Mouse (Mus musculus): ENCODE measurements around the gene Snrnp35. TPM values are rescaled to one million over a fixed set of nuclear protein-coding genes. Genes with fewer than 3 reads are reported as not detected.
"Not testable (repeated sequence)": the region's sequence is repeated elsewhere in the genome, so short reads cannot be mapped to it uniquely, and the experiment has no call there.

Snrnp35 gene
- polyA plus RNA-seq, 1 experiment from 2014 or later: 26.8 TPM

DNA sequence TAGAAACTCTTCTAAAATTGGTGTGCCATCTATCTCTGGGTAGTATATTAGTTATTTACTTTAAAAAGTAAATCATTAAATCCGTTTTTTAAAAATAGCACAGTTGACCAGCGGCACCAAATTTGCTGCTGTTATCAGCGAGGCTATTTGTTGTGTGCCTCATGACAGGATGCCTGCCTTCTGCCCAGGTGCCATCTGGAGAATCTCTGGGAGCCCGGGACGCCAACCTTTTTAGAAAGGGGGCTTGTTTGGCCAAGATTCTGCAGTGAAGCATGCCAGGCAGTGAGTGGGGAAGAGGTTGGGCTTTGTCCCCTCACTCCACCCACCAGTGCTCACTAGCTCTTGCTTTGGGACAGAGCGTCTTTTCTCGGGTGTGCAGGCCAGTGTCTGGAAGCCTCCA lies 32.9 kb upstream of the Snrnp35 start:
- WGBS: 81% methylated on average over 7 of the region's 7 CpGs

DNA sequence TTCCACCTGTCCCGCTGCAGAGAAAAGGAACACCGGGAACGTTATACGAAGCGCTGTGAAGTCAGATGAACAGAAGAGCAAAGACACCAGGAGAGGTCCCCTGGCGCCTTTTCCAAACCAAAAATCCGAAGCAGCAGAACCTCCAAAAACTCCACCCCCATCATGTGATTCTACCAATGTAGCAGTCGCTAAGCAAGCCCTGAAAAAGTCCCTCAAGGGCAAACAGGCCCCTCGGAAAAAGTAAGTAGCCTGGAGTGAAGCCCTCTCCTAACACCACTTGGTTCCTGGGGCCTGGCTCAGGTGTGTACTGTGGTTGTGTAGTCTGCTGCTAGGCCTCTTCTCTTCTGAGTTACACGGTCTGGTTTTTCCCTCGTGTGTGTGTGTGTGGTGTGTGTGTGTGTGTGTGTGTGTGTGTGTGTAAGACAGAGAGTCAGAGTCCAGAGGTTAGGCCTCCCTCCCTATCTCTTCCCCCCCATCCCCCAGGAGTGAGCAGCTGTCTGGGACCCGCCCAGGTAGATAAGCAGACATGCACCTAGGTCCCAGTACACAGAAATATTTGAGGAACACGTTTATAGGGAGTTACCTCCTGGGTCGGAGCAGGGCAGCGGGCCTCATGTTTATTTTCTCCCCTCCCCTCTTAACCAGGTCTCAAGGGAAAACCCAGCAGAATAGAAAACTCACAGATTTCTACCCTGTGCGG lies 32.1 kb upstream of the Snrnp35 start:
- WGBS: 77% methylated on average over 16 of the region's 16 CpGs
- H3K4me1 ChIP-seq: peaks cover 48% of the 10 kb centered on the region

More for the DNA sequence above, 32.9 kb upstream of the Snrnp35 start:
- peaks cover 48% of the 10 kb centered on the region for H3K4me1 ChIP-seq
- H3K4me3 ChIP-seq: no peak overlapping the region
- DNase-seq (ENCODE audit: low spot score): no peak
- no peaks in the 10 kb centered on the region for H3K27me3 ChIP-seq (ENCODE audit: insufficient read depth, poor library complexity, severe bottlenecking)
- no peaks in the 10 kb centered on the region for H3K9me3 ChIP-seq
- H3K27ac ChIP-seq: no peak overlapping the region; the same call in 1 of the 2 replicates
- H3K36me3 ChIP-seq: peaks cover 84% of the 10 kb centered on the region

DNA sequence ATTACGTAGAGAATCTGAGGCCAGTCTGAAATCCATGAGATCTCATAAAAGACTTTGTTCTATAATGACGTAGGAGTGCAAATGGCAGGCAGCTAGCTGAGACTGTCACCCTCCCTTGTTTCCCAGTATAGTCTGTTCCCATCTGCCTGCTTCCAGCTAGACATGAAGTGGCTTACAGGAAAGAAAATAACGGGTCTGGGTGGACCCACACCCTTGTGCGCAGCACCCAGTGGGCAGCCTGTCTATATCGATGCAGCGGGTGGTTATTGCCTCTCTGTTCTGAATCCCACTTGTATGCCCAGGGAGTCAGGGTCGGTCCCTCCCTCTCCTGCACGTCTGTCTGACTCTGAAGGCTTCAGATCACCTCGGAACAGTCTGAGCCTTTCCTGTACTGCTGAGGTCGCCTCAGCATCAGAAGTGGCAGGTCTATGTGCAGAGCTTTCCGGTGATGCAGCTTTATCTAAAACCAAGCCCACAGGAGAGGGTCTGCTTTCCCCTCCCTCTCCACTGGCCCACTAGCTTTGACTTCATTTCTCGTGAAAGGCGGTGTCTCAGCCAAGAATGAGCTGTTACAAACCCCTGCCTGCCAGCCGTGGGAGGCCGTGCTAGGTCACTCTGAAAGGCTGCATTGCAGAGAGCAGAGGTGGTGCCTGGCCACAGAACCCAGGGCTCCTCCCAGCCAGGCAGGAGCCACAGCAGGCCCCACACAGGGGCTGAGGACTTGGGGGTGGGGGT lies 30.3 kb upstream of the Snrnp35 start:
- H3K4me1 ChIP-seq: peaks cover 34% of the 10 kb centered on the region
- H3K27me3 ChIP-seq (ENCODE audit: insufficient read depth, poor library complexity, severe bottlenecking): no peaks in the 10 kb centered on the region
- peaks cover 99% of the 10 kb centered on the region for H3K36me3 ChIP-seq
- H3K9me3 ChIP-seq: no peaks in the 10 kb centered on the region
- DNase-seq (ENCODE audit: low spot score): no peak
- WGBS: 73% methylated on average over 15 of the region's 15 CpGs
- peak overlapping the region; percentile 31; the same call in 1 of the 2 replicates for H3K27ac ChIP-seq
- H3K4me3 ChIP-seq: no peak overlapping the region

More for the DNA sequence above, 32.1 kb upstream of the Snrnp35 start:
- no peak overlapping the region; the same call in 1 of the 2 replicates for H3K27ac ChIP-seq
- no peak for DNase-seq (ENCODE audit: low spot score)
- peaks cover 90% of the 10 kb centered on the region for H3K36me3 ChIP-seq
- no peak overlapping the region for H3K4me3 ChIP-seq
- no peaks in the 10 kb centered on the region for H3K9me3 ChIP-seq
- H3K27me3 ChIP-seq (ENCODE audit: insufficient read depth, poor library complexity, severe bottlenecking): no peaks in the 10 kb centered on the region

DNA sequence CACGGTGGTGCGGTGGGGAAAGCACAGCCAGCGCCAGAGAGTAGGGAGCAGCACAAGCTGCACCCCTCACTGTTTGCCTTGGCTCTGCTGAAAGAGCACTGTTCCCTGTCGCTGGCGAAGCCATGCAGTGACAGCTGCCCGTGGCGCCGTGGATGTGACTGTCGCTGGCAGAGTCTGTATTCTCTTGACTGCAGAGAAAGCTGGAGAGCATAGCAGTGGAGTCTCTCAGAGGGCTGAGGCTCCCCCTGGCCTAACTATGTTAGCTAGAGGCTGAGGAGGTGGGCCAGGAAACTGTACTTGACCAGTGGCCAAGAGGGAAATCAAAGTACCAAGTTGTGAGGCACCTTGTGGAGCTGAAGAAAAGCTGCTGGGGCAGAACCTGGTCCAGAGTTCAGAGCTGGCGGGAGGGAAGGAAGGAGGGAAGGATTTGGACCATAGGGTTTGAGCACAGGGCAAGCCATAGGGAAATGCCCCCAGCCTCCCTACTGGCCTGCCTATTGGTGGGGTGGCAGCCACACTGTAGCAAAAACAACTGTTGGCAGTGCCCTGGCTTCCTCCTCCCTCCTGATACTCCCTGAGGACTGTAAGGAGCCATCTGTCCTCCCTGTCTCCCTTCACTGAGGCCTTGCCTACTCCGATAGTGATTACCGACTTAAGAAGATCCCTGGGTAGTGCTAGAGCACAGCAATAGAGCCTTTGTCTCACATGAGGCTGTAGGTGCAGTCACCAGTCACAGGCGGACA lies 29.4 kb upstream of the Snrnp35 start:
- Histone ChIP-seq H3K4me3 (no peak overlapping the region), H3K9me3 (no peaks in the 10 kb centered on the region), H3K36me3 (peaks cover 99% of the 10 kb centered on the region), H3K4me1 (peaks cover 28% of the 10 kb centered on the region), H3K27ac (peak overlapping the region; percentile 31; the same call in 1 of the 2 replicates), H3K27me3 (ENCODE audit: insufficient read depth, poor library complexity, severe bottlenecking) (no peaks in the 10 kb centered on the region)
- WGBS: 82% methylated on average over 13 of the region's 13 CpGs
- DNase-seq (ENCODE audit: low spot score): no peak

DNA sequence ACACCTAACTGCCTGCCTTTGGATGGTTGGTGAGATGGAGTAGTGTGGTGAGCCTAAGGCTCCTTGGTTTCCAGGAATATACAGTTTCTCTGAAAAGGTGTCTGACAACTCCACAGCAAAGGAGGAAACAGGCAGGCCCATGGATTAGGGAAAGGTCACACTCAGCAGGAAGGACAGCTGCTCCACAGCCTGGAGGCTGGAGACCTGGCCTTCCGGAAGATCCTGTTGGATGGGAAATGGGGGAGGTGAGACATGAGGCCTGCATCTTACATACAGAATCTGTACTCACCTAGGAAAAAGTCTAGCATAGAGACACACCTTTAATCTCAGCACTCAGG lies 28.9 kb upstream of the Snrnp35 start:
- WGBS: 88% methylated on average over 1 of the region's 1 CpGs

DNA sequence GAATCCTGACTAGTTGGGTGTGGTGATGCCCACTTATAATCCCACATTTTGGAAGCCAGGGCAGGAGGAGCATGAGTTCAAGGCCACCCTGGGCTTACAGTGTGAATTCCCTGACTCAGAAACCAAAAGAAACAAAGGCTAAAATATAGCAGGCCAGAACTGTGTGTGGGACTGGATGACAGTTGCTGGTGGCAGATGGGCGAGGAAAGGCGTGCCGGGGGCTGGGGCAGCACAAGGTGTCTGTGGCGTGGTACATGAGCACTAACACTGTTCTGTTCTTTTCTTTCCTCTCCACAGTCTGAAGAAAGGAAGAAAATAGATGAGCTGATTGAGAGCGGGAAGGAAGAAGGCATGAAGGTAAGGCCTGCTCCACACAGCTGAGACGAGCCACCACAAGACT lies 26.2 kb upstream of the Snrnp35 start:
- H3K27ac ChIP-seq: no peak overlapping the region
- H3K4me1 ChIP-seq: peaks cover 13% of the 10 kb centered on the region; the same call in 1 of the 2 replicates
- H3K9me3 ChIP-seq: no peaks in the 10 kb centered on the region
- H3K36me3 ChIP-seq: peaks cover 98% of the 10 kb centered on the region
- WGBS: 93% methylated on average over 6 of the region's 6 CpGs
- H3K4me3 ChIP-seq: no peak overlapping the region
- DNase-seq (ENCODE audit: low spot score): no peak
- H3K27me3 ChIP-seq (ENCODE audit: insufficient read depth, poor library complexity, severe bottlenecking): no peaks in the 10 kb centered on the region

More for the DNA sequence above, 28.9 kb upstream of the Snrnp35 start:
- Histone ChIP-seq H3K36me3 (peaks cover 99% of the 10 kb centered on the region), H3K4me3 (no peak overlapping the region), H3K9me3 (no peaks in the 10 kb centered on the region), H3K27me3 (ENCODE audit: insufficient read depth, poor library complexity, severe bottlenecking) (no peaks in the 10 kb centered on the region), H3K27ac (no peak overlapping the region), H3K4me1 (peaks cover 24% of the 10 kb centered on the region)
- DNase-seq (ENCODE audit: low spot score): no peak

DNA sequence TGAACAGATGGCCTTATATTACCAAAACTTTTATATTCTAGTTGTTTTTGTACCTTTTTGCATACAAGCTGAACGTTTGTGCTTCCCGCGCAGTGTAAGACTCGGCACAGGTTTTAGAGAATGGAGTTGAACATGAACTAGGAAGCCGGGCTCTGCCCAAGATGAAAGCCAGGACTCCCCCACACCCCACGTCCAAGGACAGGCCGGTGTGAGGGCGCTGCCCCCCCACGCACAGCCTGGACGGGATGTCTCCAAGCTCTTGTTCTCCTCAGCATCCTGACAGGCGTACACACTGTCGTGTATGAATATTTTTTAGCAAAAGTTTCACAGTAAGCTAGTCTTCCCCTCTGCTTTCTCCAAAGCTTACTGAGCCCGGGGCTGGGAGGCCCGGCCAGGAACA lies 22.0 kb upstream of the Snrnp35 start:
- H3K4me3 ChIP-seq; H3K9me3 ChIP-seq; H3K27ac ChIP-seq; H3K4me1 ChIP-seq; H3K27me3 ChIP-seq (ENCODE audit: insufficient read depth, poor library complexity, severe bottlenecking); DNase-seq (ENCODE audit: low spot score): not testable (repeated sequence)
- 91% methylated on average over 14 of the region's 14 CpGs for WGBS
- peaks cover 77% of the 10 kb centered on the region for H3K36me3 ChIP-seq

DNA sequence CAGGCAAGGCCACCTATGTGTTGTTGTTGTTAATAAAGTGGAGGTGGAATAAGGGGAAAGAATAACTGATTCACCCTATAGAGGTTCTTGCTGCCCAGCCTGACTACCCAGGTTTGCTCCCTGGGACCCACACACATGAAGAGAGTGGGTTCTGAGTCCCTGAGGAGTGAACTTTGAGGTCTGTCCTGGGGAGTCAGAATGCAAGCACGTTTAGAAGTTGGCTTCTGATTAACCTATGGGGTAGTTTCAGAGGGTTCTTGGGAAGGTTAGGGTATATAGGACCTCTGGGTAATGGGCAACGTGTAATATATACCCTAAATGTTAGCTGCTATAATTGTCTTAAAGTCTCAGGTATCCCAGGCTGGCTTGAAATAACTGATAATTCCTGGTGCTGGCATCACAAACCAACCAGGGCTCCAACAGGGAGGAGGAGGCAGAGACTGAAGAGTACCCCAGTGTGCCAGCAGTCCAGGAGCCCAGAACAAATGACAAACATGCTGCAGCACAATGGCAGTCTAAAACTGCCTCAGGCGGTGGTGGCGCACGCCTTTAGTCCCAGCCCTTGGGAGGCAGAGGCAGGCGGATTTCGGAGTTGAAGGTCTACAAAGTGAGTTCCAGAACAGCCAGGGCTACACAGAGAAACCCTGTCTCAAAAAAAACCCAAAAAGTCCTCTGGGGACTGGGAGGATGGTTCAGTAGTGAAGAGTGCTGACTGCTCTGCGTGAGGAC lies 20.5 kb upstream of the Snrnp35 start:
- H3K4me3 ChIP-seq: no peak overlapping the region
- no peaks in the 10 kb centered on the region for H3K4me1 ChIP-seq
- WGBS: 83% methylated on average over 8 of the region's 8 CpGs
- peaks cover 70% of the 10 kb centered on the region for H3K36me3 ChIP-seq
- H3K27me3 ChIP-seq (ENCODE audit: insufficient read depth, poor library complexity, severe bottlenecking): no peaks in the 10 kb centered on the region
- H3K9me3 ChIP-seq: no peaks in the 10 kb centered on the region
- H3K27ac ChIP-seq: no peak overlapping the region
- DNase-seq (ENCODE audit: low spot score): no peak

DNA sequence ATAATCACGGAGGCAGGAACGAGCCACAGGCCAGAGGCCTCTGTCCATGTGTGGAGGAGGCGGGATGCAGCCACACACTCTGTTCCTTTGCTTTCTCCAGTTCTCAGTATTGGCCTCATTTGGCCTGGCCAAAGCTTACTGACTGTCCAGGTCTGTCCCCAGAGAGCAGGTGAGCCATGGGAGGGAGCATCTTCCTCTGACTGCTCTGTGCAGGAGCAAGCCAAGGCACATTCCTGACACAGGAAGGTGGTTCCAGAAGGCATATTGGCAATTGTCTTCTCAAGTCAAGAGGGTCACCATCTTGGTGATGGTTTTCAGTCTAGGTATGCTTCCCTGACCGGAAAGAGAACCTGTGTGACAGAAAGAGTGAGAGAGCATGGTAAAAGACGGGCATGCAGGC lies 19.5 kb upstream of the Snrnp35 start:
- Histone ChIP-seq H3K36me3 (peaks cover 68% of the 10 kb centered on the region), H3K27me3 (ENCODE audit: insufficient read depth, poor library complexity, severe bottlenecking) (no peaks in the 10 kb centered on the region), H3K9me3 (no peaks in the 10 kb centered on the region), H3K4me3 (no peak overlapping the region), H3K27ac (no peak overlapping the region), H3K4me1 (no peaks in the 10 kb centered on the region)
- no peak for DNase-seq (ENCODE audit: low spot score)
- WGBS: 87% methylated on average over 5 of the region's 5 CpGs

DNA sequence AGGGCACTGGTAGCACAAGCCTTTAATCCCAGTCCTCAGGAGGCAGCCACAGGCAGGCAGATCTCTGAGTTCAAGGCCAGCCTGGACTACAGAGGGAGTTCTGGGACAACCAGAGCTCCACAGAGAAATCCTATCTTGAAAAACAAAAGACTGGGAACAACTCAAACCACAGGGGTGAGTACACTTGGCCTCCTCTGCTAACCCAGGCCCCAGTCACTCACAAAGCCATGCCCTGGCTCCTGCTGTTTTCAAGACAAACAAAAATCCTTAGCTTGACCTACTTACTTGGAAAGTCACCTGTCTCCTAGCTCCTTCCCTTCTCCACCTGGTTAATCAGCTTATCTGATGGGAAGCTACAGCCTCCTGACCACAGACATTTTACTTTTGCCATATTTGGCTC lies 18.0 kb upstream of the Snrnp35 start:
- Histone ChIP-seq H3K4me3 (no peak overlapping the region), H3K4me1 (no peaks in the 10 kb centered on the region), H3K27ac (no peak overlapping the region), H3K36me3 (peaks cover 66% of the 10 kb centered on the region), H3K9me3 (no peaks in the 10 kb centered on the region), H3K27me3 (ENCODE audit: insufficient read depth, poor library complexity, severe bottlenecking) (no peaks in the 10 kb centered on the region)
- DNase-seq (ENCODE audit: low spot score): no peak

DNA sequence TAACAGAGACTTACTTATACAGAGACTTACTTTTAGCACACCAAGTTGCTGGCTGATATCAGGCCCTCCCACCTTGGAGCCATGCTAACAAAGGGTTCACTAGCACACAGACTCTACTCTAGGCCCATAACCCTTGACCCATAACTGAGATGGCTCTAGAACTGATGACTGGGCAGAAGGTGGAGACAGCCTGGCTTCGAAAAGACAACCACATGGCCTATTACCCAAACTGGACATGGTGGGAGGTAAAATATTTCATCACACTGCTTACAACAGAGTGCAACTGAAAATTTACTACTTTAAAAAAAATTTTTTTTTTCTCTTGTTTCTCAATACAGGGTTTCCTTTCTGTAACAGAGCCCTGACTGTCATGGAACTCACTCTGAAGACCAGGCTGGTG lies 15.2 kb upstream of the Snrnp35 start:
- no peak for DNase-seq (ENCODE audit: low spot score)
- Histone ChIP-seq H3K36me3 (peaks cover 42% of the 10 kb centered on the region), H3K4me3 (no peak overlapping the region), H3K4me1 (no peaks in the 10 kb centered on the region), H3K27me3 (ENCODE audit: insufficient read depth, poor library complexity, severe bottlenecking) (no peaks in the 10 kb centered on the region), H3K9me3 (no peaks in the 10 kb centered on the region), H3K27ac (no peak overlapping the region)
- 81% methylated on average over 1 of the region's 1 CpGs for WGBS

DNA sequence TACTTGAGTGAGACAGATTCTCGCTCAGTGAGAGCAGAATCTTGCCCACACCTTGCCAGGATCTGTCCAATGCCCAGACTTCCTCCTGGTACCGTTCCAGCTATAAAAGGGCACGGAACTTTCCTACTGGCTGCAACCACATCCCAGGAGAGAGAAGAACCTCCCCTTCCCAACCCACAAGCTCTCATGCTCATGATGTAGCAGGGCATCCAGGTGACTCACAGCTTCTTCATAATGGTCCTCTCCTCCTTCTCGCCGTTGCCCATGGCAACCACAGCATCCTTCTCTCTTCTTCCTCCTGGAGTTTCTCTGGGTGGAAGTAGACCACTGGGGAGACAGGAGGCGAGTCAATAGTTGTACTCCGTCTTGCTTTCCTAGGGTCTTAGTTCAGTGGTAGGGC lies 14.6 kb upstream of the Snrnp35 start:
- no peak overlapping the region for H3K4me3 ChIP-seq
- H3K27ac ChIP-seq: no peak overlapping the region
- H3K4me1 ChIP-seq: no peaks in the 10 kb centered on the region
- peaks cover 36% of the 10 kb centered on the region for H3K36me3 ChIP-seq
- no peaks in the 10 kb centered on the region for H3K9me3 ChIP-seq
- H3K27me3 ChIP-seq (ENCODE audit: insufficient read depth, poor library complexity, severe bottlenecking): no peaks in the 10 kb centered on the region
- 87% methylated on average over 7 of the region's 7 CpGs for WGBS
- no peak for DNase-seq (ENCODE audit: low spot score)

Data from heart, embryonic 10.5 days (tissue).